Comparison of ENCODE assay signal across 8 mouse cellular contexts in the genomic region with DNA sequence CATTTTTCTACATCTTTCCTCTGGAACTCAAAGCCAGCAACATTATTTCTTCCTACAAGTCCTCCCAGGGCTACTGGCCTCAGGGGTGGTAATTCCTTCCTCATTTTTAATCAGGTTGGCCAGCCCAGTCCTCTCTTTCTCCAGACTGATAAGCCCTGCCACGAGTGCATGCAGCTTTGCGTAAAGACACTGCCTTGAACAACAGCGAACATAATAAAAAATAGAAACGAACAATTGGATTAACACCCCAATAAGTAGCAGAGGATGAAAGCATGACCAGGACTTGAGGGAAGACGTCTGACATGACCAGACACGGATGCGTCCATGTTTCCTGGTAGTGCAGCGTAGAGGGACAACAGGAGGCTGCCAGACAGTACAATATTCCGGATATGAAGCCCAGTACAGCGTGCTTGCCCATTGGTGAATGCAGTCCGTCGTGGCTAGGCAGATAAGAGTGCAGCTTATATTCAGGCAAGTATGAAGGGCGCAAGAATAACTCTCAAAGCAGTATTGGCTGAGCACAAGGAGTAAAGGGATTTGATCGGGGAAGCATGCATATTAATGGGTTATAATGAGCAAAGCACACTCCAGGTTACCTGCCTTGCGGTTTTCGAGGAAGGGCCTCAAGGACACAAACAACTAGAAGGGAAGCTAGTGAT. TPM values are rescaled to one million over a fixed set of nuclear protein-coding genes. Genes with fewer than 3 reads are reported as not detected.
DNase-seq lines count a peak whose midpoint lies in the region; ATAC-seq lines count a peak whose summit lies in the region.

No protein-coding gene starts in this region.

- no peak for ATAC-seq in heart, embryonic 13.5 days (ENCODE audit: extremely low read depth, insufficient number of reproducible peaks, low FRiP score, low TSS enrichment)
- ATAC-seq in hindbrain, embryonic 13.5 days (ENCODE audit: low FRiP score) = peak; percentile 4; the same call in 1 of the 2 replicates
- ATAC-seq in midbrain, embryonic 13.5 days = peak; percentile 1

- intact Hi-C loops in left cerebral cortex, postnatal 14 days (cut with DNase I) = no loop called here

- WGBS in heart, embryonic 13.5 days = 18% methylated on average over 16 of the region's 16 CpGs
- 44% methylated on average over 16 of the region's 16 CpGs for WGBS in hindbrain, embryonic 13.5 days
- 32% methylated on average over 16 of the region's 16 CpGs for WGBS in midbrain, embryonic 13.5 days

- no peak for DNase-seq in heart, adult 8-10 months (ENCODE audit: low spot score)
- DNase-seq in c-Kit-positive CD71-positive TER-119-negative erythroid progenitor cells, embryonic 14.5 days (ENCODE audit: low read depth) = peak; percentile 61
- DNase-seq in left cerebral cortex, postnatal 14 days (ENCODE audit: low spot score in 2 of 2) = no peak
- DNase-seq in MN1 (ENCODE audit: low spot score) = no peak
- DNase-seq in left cerebral cortex, adult 8-10 months (ENCODE audit: low spot score in 2 of 2) = no peak

- H3K4me1 ChIP-seq in heart, embryonic 13.5 days = peaks cover 41% of the 10 kb centered on the region
- H3K4me1 ChIP-seq in hindbrain, embryonic 13.5 days (replicated peaks) = peaks cover 28% of the 10 kb centered on the region
- H3K4me1 ChIP-seq in midbrain, embryonic 13.5 days (replicated peaks) = peaks cover 28% of the 10 kb centered on the region

- H3K36me3 ChIP-seq in heart, embryonic 13.5 days = no peaks in the 10 kb centered on the region
- H3K36me3 ChIP-seq in hindbrain, embryonic 13.5 days = no peaks in the 10 kb centered on the region
- no peaks in the 10 kb centered on the region for H3K36me3 ChIP-seq in midbrain, embryonic 13.5 days

- H3K27ac ChIP-seq in heart, embryonic 13.5 days (replicated peaks) = peak overlapping the region; percentile 68
- H3K27ac ChIP-seq in hindbrain, embryonic 13.5 days = peak overlapping the region; percentile 96
- H3K27ac ChIP-seq in midbrain, embryonic 13.5 days = peak overlapping the region; percentile 95; the same call in 1 of the 2 replicates

- no peaks in the 10 kb centered on the region for H3K9me3 ChIP-seq in heart, embryonic 13.5 days
- H3K9me3 ChIP-seq in hindbrain, embryonic 13.5 days = no peaks in the 10 kb centered on the region
- no peaks in the 10 kb centered on the region for H3K9me3 ChIP-seq in midbrain, embryonic 13.5 days

- H3K4me3 ChIP-seq in heart, embryonic 13.5 days = peak overlapping the region; percentile 76
- H3K4me3 ChIP-seq in hindbrain, embryonic 13.5 days = peak overlapping the region; percentile 80
- H3K4me3 ChIP-seq in midbrain, embryonic 13.5 days (replicated peaks) = peak overlapping the region; percentile 84

- peak overlapping the region; percentile 74 for H3K9ac ChIP-seq in heart, embryonic 13.5 days
- 0 out of 2 replicates have a peak overlapping the region, but pooled peaks have one; percentile 35 for H3K9ac ChIP-seq in hindbrain, embryonic 13.5 days
- H3K9ac ChIP-seq in midbrain, embryonic 13.5 days (replicated peaks) = 0 out of 2 replicates have a peak overlapping the region, but pooled peaks have one; percentile 23

- H3K27me3 ChIP-seq in heart, embryonic 13.5 days (replicated peaks) = peaks cover 10% of the 10 kb centered on the region; the same call in 1 of the 2 replicates
- no peaks in the 10 kb centered on the region for H3K27me3 ChIP-seq in hindbrain, embryonic 13.5 days
- H3K27me3 ChIP-seq in midbrain, embryonic 13.5 days = 0 out of 2 replicates have a peak, but pooled peaks cover 3% of the 10 kb centered on the region

- peak overlapping the region; percentile 80 for H3K4me2 ChIP-seq in heart, embryonic 13.5 days
- peak overlapping the region; percentile 71 for H3K4me2 ChIP-seq in hindbrain, embryonic 13.5 days
- peak overlapping the region; percentile 78 for H3K4me2 ChIP-seq in midbrain, embryonic 13.5 days (replicated peaks)

RNA-seq across cellular contexts. Expression of a gene that starts 0.9 kb away (rescaled TPM):
- 9.2 and 9.5 TPM in 2 replicates for polyA plus RNA-seq in heart, embryonic 13.5 days (2015; fragmentation: Nextera tagmentation; extraction: Ambion mirVana)
- total RNA-seq in heart, adult 8-10 months (2022) = 10 to 100 TPM; 19.3 to 30.9 (median 28.2) TPM
- 26.1 and 26.6 TPM in 2 replicates for polyA plus RNA-seq in hindbrain, embryonic 13.5 days (2015; fragmentation: Nextera tagmentation; extraction: Ambion mirVana)
- 21.1 and 25.4 TPM in 2 replicates for polyA plus RNA-seq in midbrain, embryonic 13.5 days (2015; fragmentation: Nextera tagmentation; extraction: Ambion mirVana)
- total RNA-seq in left cerebral cortex, postnatal 14 days (2021) = 10 to 100 TPM; 14.0 to 14.2 TPM
- 10 to 100 TPM; 12.4 to 15.1 (median 13.6) TPM for total RNA-seq in left cerebral cortex, adult 8-10 months (2022)

Comparison
In these comparisons a context has a peak if more than half of its experiments do, and no peak if none do; other contexts are left out.
1. H3K9ac ChIP-seq: peak in every context shown above with its lines; median percentile 74 in heart, embryonic 13.5 days; 35 in hindbrain, embryonic 13.5 days; 23 in midbrain, embryonic 13.5 days.